Mouse (Mus musculus) NIH3T3 (cell line): ENCODE data around the gene Cd1d1.

ENCODE experiments used
- DNase-seq: peaks from one replicate; pipeline ENCODE4 v3.0.0-alpha.2; 2012; ENCODE audit warnings: low read depth

The Cd1d1 gene

GRCm38 (mm10) chr3:86960656-86961394 is 38.4 kb downstream of the Cd1d1 start:
- no peak for DNase-seq

GRCm38 (mm10) chr3:86959088-86959487 is 40.2 kb downstream of the Cd1d1 start:
- DNase-seq: no peak

- DNase-seq: peak; percentile 27
Measured at GRCm38 (mm10) chr3:86955376-86955775, 43.9 kb downstream of the Cd1d1 start.

GRCm38 (mm10) chr3:86954521-86954920 is 44.7 kb downstream of the Cd1d1 start:
- DNase-seq: peak; percentile 39

- DNase-seq: no peak
Measured at GRCm38 (mm10) chr3:86953819-86954218, 45.4 kb downstream of the Cd1d1 start.

- no peak for DNase-seq
Measured at GRCm38 (mm10) chr3:86950652-86951051, 48.6 kb downstream of the Cd1d1 start.
